Mouse (Mus musculus) G1E (cell line): ENCODE results near the gene Mpp6. TPM values are rescaled to one million over a fixed set of nuclear protein-coding genes. Genes with fewer than 3 reads are reported as not detected.

Experiments
- ATAC-seq: 2 replicates; pipeline ENCODE4 v1.8.0; 2016; ENCODE audit warnings: mild to moderate bottlenecking; ENCODE audit not compliant: insufficient number of reproducible peaks, poor library complexity, low FRiP score, severe bottlenecking; ENCODE audit errors: extremely low read depth
- DNase-seq: peaks from one replicate; pipeline ENCODE4 v3.0.0; 2012; ENCODE audit warnings: low spot score
- H3K27me3 ChIP-seq: 2 replicates; pipeline ENCODE4 v1.6.1; 2012; ENCODE audit warnings: mild to moderate bottlenecking, low read length, inconsistent platforms; ENCODE audit not compliant: insufficient read depth
- H3K36me3 ChIP-seq: replicated peaks from 2 replicates; pipeline ENCODE3; 2012; ENCODE audit warnings: mild to moderate bottlenecking, inconsistent platforms
- H3K4me1 ChIP-seq: 2 replicates; pipeline ENCODE4 v1.6.1; 2012; ENCODE audit warnings: low read depth, low read length, inconsistent platforms, mixed read lengths; ENCODE audit not compliant: insufficient read depth
- H3K4me3 ChIP-seq: 2 replicates; pipeline ENCODE4 v1.5.1; 2012; ENCODE audit warnings: low read depth, mild to moderate bottlenecking, inconsistent platforms, low read length, moderate library complexity, mixed read lengths
- H3K9me3 ChIP-seq: replicated peaks from 2 replicates; pipeline ENCODE4 v1.6.1; 2012; ENCODE audit warnings: inconsistent platforms
- CTCF ChIP-seq: IDR thresholded peaks from 2 replicates; pipeline ENCODE4 v1.5.1; 2012; ENCODE audit warnings: low read depth, low read length, inconsistent platforms, mixed read lengths
- GATA1 ChIP-seq: IDR thresholded peaks from 2 replicates; pipeline ENCODE4 v1.6.1; 2012; ENCODE audit warnings: borderline replicate concordance, low read length, inconsistent platforms, mixed read lengths
- GATA2 ChIP-seq: IDR thresholded peaks from 2 replicates; pipeline ENCODE4 v1.6.1; 2012; ENCODE audit warnings: low read depth, low read length, inconsistent platforms, borderline replicate concordance
- POLR2AphosphoS5 ChIP-seq: IDR thresholded peaks from 2 replicates; pipeline ENCODE4 v1.6.1; 2012; ENCODE audit warnings: low read depth, low read length, inconsistent platforms; ENCODE audit not compliant: insufficient replicate concordance
- TAL1 ChIP-seq: conservative IDR thresholded peaks from 2 replicates; pipeline ENCODE4 v1.6.1; 2012; ENCODE audit warnings: low read depth, low read length, inconsistent platforms, mixed read lengths
- polyA plus RNA-seq: library from polyadenylated mRNA; stranded (reverse); fragments of >175 nt; gene quantifications from 2 replicates; pipeline ENCODE4 v1.2.3, GENCODE M21; 2012
- total RNA-seq, 2 experiments: library from RNA; stranded (forward) in 1 of 2; stranded (reverse) in 1 of 2; fragments of 200-1000 nt in 1 of 2; fragments of >200 nt in 1 of 2; fragmentation: Nextera tagmentation in 1 of 2; gene quantifications; 2 replicates each; pipeline ENCODE4 v1.2.3; 2014 to 2017

Mpp6 gene
- total and polyA plus RNA-seq, 3 experiments = 18.3 to 164 (median 152) TPM

GRCm38 (mm10) chr6:50111111-50111655 is 1.1 kb downstream of the Mpp6 start:
- peak overlapping the region; percentile 83 for H3K4me3 ChIP-seq
- H3K36me3 ChIP-seq = peaks cover 8% of the 10 kb centered on the region
- no peaks in the 10 kb centered on the region for H3K9me3 ChIP-seq
- TF ChIP-seq POLR2AphosphoS5 (no peak), GATA2 (no peak), TAL1 (no peak), GATA1 (no peak), CTCF (no peak)
- peaks cover 23% of the 10 kb centered on the region for H3K27me3 ChIP-seq
- H3K4me1 ChIP-seq = peaks cover 33% of the 10 kb centered on the region
- DNase-seq = no peak
- ATAC-seq = no peak

- DNase-seq = peak; percentile 41
- no peaks in the 10 kb centered on the region for H3K9me3 ChIP-seq
- H3K4me3 ChIP-seq = peak overlapping the region; percentile 63; the same call in 1 of the 2 replicates
- H3K27me3 ChIP-seq = peaks cover 19% of the 10 kb centered on the region
- ATAC-seq = peak; percentile 58
- peaks cover 43% of the 10 kb centered on the region for H3K4me1 ChIP-seq
- peak; percentile 53 for TF ChIP-seq CTCF
- TF ChIP-seq GATA2 = no peak
- no peak for TF ChIP-seq GATA1
- no peak for TF ChIP-seq TAL1
- no peak for TF ChIP-seq POLR2AphosphoS5
- peaks cover 12% of the 10 kb centered on the region for H3K36me3 ChIP-seq
These were observed 2.7 kb downstream of the Mpp6 start for GRCm38 (mm10) chr6:50112775-50113174.

GRCm38 (mm10) chr6:50114280-50114679 is 4.2 kb downstream of the Mpp6 start:
- Histone ChIP-seq H3K36me3 (peaks cover 14% of the 10 kb centered on the region), H3K4me3 (no peak overlapping the region; the same call in 1 of the 2 replicates), H3K27me3 (peaks cover 5% of the 10 kb centered on the region), H3K9me3 (no peaks in the 10 kb centered on the region), H3K4me1 (peaks cover 45% of the 10 kb centered on the region)
- ATAC-seq = no peak
- DNase-seq = peak; percentile 11
- TF ChIP-seq TAL1 (no peak), POLR2AphosphoS5 (no peak), GATA1 (no peak), GATA2 (no peak), CTCF (no peak)

DNA sequence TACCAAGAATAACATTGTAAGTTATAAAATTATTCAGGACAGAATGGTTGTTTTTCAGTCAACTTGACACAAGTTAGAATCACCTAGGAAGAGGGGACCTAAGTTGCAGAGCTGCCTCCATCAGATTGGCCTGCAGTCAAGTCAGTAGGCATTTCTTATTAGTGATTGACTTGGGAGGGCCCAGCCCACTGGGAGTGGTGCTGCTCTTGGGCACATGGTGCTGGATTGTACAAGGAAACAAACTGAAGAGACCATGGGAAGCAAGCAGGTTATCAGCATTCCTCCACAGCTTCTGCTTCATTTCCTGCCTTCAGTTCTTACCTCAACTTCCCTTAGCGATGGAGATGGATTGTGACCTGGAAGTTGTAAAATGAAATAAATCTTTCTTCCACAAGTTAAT is 10.9 kb downstream of the Mpp6 start:
- Histone ChIP-seq H3K36me3 (peaks cover 35% of the 10 kb centered on the region), H3K4me1 (peaks cover 40% of the 10 kb centered on the region), H3K27me3 (no peaks in the 10 kb centered on the region), H3K4me3 (no peak overlapping the region), H3K9me3 (no peaks in the 10 kb centered on the region; the same call in 1 of the 2 replicates)
- DNase-seq = no peak
- ATAC-seq = no peak
- TF ChIP-seq POLR2AphosphoS5 (no peak), TAL1 (no peak), CTCF (no peak), GATA2 (no peak), GATA1 (no peak)

DNA sequence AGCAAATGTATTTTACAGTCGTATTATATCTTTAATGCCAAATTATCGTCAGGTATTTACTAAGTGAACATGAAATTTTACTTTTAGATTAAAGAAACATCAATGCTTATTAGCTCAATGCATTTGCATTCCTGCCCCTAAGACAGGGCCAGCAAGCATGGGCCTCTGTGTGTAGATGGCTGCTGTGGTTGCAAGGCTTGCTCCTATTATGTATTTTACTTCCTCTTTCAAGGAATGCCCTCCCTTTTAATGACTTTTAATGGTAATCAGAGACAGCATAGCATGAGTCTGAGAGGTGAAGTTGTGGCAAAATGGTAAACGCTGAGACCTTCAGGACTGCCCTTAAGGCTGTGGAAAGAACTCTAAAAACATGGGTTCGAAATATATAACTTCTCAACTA is 12.8 kb downstream of the Mpp6 start:
- DNase-seq (peak; percentile 17), ATAC-seq (peak; percentile 57)
- Histone ChIP-seq H3K4me3 (no peak overlapping the region), H3K9me3 (no peaks in the 10 kb centered on the region; the same call in 1 of the 2 replicates), H3K4me1 (peaks cover 27% of the 10 kb centered on the region), H3K36me3 (peaks cover 49% of the 10 kb centered on the region), H3K27me3 (no peaks in the 10 kb centered on the region)
- no peak for TF ChIP-seq GATA1
- TF ChIP-seq POLR2AphosphoS5 = no peak
- no peak for TF ChIP-seq GATA2
- TF ChIP-seq TAL1 = no peak
- no peak for TF ChIP-seq CTCF

- DNase-seq (no peak), ATAC-seq (no peak)
- H3K27me3 ChIP-seq = no peaks in the 10 kb centered on the region
- H3K4me3 ChIP-seq = no peak overlapping the region
- H3K9me3 ChIP-seq = no peaks in the 10 kb centered on the region; the same call in 1 of the 2 replicates
- H3K4me1 ChIP-seq = peaks cover 23% of the 10 kb centered on the region
- TF ChIP-seq CTCF (no peak), GATA1 (no peak), GATA2 (no peak), TAL1 (no peak), POLR2AphosphoS5 (no peak)
- H3K36me3 ChIP-seq = peaks cover 54% of the 10 kb centered on the region
These were observed 14.2 kb downstream of the Mpp6 start for GRCm38 (mm10) chr6:50124197-50124596.
